Mouse (Mus musculus) neural tube, embryonic 11.5 days (tissue): ENCODE results near the gene Cnnm2. TPM values are rescaled to one million over a fixed set of nuclear protein-coding genes. Genes with fewer than 3 reads are reported as not detected.

ENCODE experiments used
- ATAC-seq: fragments of 200-750 bp; cut with Nextera tagmentation; 2 replicates; pipeline ENCODE4 v1.8.0; 2017; ENCODE audit warnings: moderate number of reproducible peaks, mild to moderate bottlenecking, moderate TSS enrichment, moderate library complexity; ENCODE audit not compliant: insufficient read depth, low FRiP score, low TSS enrichment
- DNase-seq: peaks from one replicate; pipeline ENCODE4 v3.0.0-alpha.2; 2015; ENCODE audit warnings: low spot score
- H3K27ac ChIP-seq: fragments of 300-500 bp; sonication (generic); 2 replicates; pipeline ENCODE4 v1.5.1; 2014; ENCODE audit warnings: low read depth, mild to moderate bottlenecking, low read length
- H3K27me3 ChIP-seq: fragments of 300-500 bp; sonication (generic); 2 replicates; pipeline ENCODE4 v1.6.1; 2014; ENCODE audit warnings: mild to moderate bottlenecking, low read length, mixed read lengths; ENCODE audit not compliant: control insufficient read depth, insufficient read depth
- H3K36me3 ChIP-seq: fragments of 300-500 bp; sonication (generic); 2 replicates; pipeline ENCODE4 v1.6.1; 2014; ENCODE audit warnings: mild to moderate bottlenecking, low read length, moderate library complexity, mixed read lengths; ENCODE audit not compliant: control insufficient read depth, insufficient read depth
- H3K4me1 ChIP-seq: fragments of 300-500 bp; sonication (generic); 2 replicates; pipeline ENCODE4 v1.6.1; 2014; ENCODE audit warnings: low read length, mixed read lengths; ENCODE audit not compliant: control insufficient read depth, insufficient read depth
- H3K4me2 ChIP-seq: fragments of 300-500 bp; sonication (generic); 2 replicates; pipeline ENCODE4 v1.6.1; 2014; ENCODE audit warnings: low read depth, mild to moderate bottlenecking, moderate library complexity
- H3K4me3 ChIP-seq: fragments of 300-500 bp; sonication (generic); 2 replicates; pipeline ENCODE4 v1.5.1; 2014; ENCODE audit warnings: low read depth, low read length
- H3K9ac ChIP-seq: fragments of 300-500 bp; sonication (generic); 2 replicates; pipeline ENCODE4 v1.6.1; 2014; ENCODE audit warnings: mild to moderate bottlenecking, low read length
- H3K9me3 ChIP-seq: fragments of 300-500 bp; sonication (generic); 2 replicates; pipeline ENCODE4 v1.6.1; 2016; ENCODE audit warnings: low read length; ENCODE audit not compliant: control insufficient read depth
- WGBS: fragments of 180-500 bp; shearing (Covaris S2); extraction: QIAGEN DNeasy Blood & Tissue Kit; methylation state at CpG from one replicate; pipeline ENCODE4 v1.1.7; 2014; 5-methylcytosine and 5-hydroxymethylcytosine counted together
- polyA plus RNA-seq: library from polyadenylated mRNA; unstranded; fragments of >200 nt; fragmentation: Nextera tagmentation; extraction: Ambion mirVana; gene quantifications from 2 replicates; pipeline ENCODE4 v1.2.1, GENCODE M21; 2014

Cnnm2 gene
- polyA plus RNA-seq, 1 experiment from 2014 or later, result 5.4 TPM

- DNase-seq, result no peak
- 69% methylated on average over 5 of the region's 5 CpGs for WGBS
- H3K4me3 ChIP-seq, result no peak overlapping the region
- no peak overlapping the region for H3K9ac ChIP-seq
- no peak for ATAC-seq
- no peaks in the 10 kb centered on the region for H3K9me3 ChIP-seq
- no peak overlapping the region for H3K27ac ChIP-seq
- H3K4me1 ChIP-seq, result no peaks in the 10 kb centered on the region
- no peaks in the 10 kb centered on the region for H3K27me3 ChIP-seq
- H3K4me2 ChIP-seq, result no peak overlapping the region
- H3K36me3 ChIP-seq, result no peaks in the 10 kb centered on the region
Observed at GRCm38 (mm10) chr19:46926951-46927350, 165.6 kb downstream of the Cnnm2 start.

- 67% methylated on average over 4 of the region's 4 CpGs for WGBS
- Histone ChIP-seq H3K27ac (no peak overlapping the region), H3K4me1 (no peaks in the 10 kb centered on the region), H3K36me3 (no peaks in the 10 kb centered on the region), H3K9me3 (no peaks in the 10 kb centered on the region), H3K4me3 (no peak overlapping the region), H3K4me2 (no peak overlapping the region), H3K27me3 (no peaks in the 10 kb centered on the region), H3K9ac (no peak overlapping the region)
- no peak for DNase-seq
- no peak for ATAC-seq
Observed at GRCm38 (mm10) chr19:46928136-46928535, 166.7 kb downstream of the Cnnm2 start.

GRCm38 (mm10) chr19:46929044-46929587, 167.7 kb downstream of the Cnnm2 start:
- no peaks in the 10 kb centered on the region for H3K9me3 ChIP-seq
- DNase-seq, result no peak
- no peaks in the 10 kb centered on the region for H3K27me3 ChIP-seq
- no peak overlapping the region for H3K9ac ChIP-seq
- no peaks in the 10 kb centered on the region for H3K36me3 ChIP-seq
- H3K4me2 ChIP-seq, result no peak overlapping the region
- ATAC-seq, result no peak
- no peak overlapping the region for H3K27ac ChIP-seq
- 72% methylated on average over 6 of the region's 6 CpGs for WGBS
- H3K4me3 ChIP-seq, result no peak overlapping the region
- H3K4me1 ChIP-seq, result no peaks in the 10 kb centered on the region

Other genes with a start within 250 kb of the Cnnm2 start
- gene Arl3, start 188.4 kb upstream of the Cnnm2 start, polyA plus RNA-seq, result 123 and 131 TPM in 2 replicates
- gene Sfxn2, start 188.2 kb upstream of the Cnnm2 start, polyA plus RNA-seq, result 12.7 and 14.1 TPM in 2 replicates
- gene Wbp1l, start 162.5 kb upstream of the Cnnm2 start, polyA plus RNA-seq, result 41.6 and 48.8 TPM in 2 replicates
- not detected in 2 replicates for gene Cyp17a1, start 88.4 kb upstream of the Cnnm2 start, polyA plus RNA-seq
- 14.1 and 14.7 TPM in 2 replicates for gene Borcs7, start 71.7 kb upstream of the Cnnm2 start, polyA plus RNA-seq
- gene As3mt, start 54.1 kb upstream of the Cnnm2 start, polyA plus RNA-seq, result 33.0 and 35.2 TPM in 2 replicates